ENCODE assay signal across 22 mouse cellular contexts in the genomic region with DNA sequence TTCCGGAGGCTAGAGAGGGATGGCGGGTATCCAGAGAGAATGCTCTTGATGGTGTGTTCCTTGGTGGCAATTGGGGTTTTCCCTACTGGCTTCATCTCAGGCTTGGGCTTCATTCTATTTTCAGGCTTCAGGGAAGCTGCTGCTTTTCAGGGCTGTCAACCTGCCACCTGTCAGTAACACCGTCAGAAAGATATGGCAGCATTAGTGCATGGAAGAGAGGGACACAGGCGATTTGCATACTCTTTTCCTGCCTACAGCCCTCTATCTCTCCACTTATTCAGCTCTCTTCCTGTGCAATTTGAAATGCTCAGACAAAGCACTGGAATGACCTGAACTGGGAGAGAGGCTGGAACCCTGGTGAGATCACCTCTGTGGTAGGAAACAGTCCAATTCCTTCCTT.
DNase-seq lines count a peak whose midpoint lies in the region; ATAC-seq and TF ChIP-seq lines count a peak whose summit lies in the region.
"Had no signal": no experiment of that assay in that cellular context is flagged by ENCODE, and none has a peak within 500 bp of the region (broad histone marks: within the 10 kb centered on the region; RNA-seq: fewer than 3 reads in every experiment).

No protein-coding gene starts in this region.

- H3K9me3 ChIP-seq in midbrain, postnatal 0 days (ENCODE audit: low read length) = no peaks in the 10 kb centered on the region
- no peaks in the 10 kb centered on the region for H3K9me3 ChIP-seq in midbrain, embryonic 16.5 days (replicated peaks; ENCODE audit: control insufficient read depth, low read length, poor library complexity, severe bottlenecking)
- H3K9me3 ChIP-seq in heart, embryonic 16.5 days (replicated peaks; ENCODE audit: control insufficient read depth, low read length) = no peaks in the 10 kb centered on the region
- no peaks in the 10 kb centered on the region for H3K9me3 ChIP-seq in kidney, embryonic 14.5 days (ENCODE audit: control insufficient read depth, low read length)
- no peaks in the 10 kb centered on the region for H3K9me3 ChIP-seq in forebrain, embryonic 14.5 days (replicated peaks; ENCODE audit: control insufficient read depth, low read length)
- H3K9me3 ChIP-seq: embryonic facial prominence, embryonic 10.5 days; forebrain, embryonic 13.5 days; hindbrain, embryonic 12.5 days had no signal

- H3K36me3 ChIP-seq in midbrain, postnatal 0 days (ENCODE audit: insufficient read depth, low read length) = no peaks in the 10 kb centered on the region
- no peaks in the 10 kb centered on the region for H3K36me3 ChIP-seq in midbrain, embryonic 16.5 days (ENCODE audit: control insufficient read depth, insufficient read depth, low read length)
- H3K36me3 ChIP-seq in heart, embryonic 16.5 days (ENCODE audit: control insufficient read depth, insufficient read depth) = no peaks in the 10 kb centered on the region
- no peaks in the 10 kb centered on the region for H3K36me3 ChIP-seq in kidney, embryonic 14.5 days (ENCODE audit: control insufficient read depth, insufficient read depth, low read length)
- H3K36me3 ChIP-seq in forebrain, embryonic 14.5 days (ENCODE audit: control insufficient read depth, insufficient read depth, low read length) = no peaks in the 10 kb centered on the region
- H3K36me3 ChIP-seq: hindbrain, embryonic 12.5 days had no signal

- WGBS in midbrain, postnatal 0 days = 69% methylated on average over 4 of the region's 4 CpGs
- WGBS in midbrain, embryonic 16.5 days = 74% methylated on average over 4 of the region's 4 CpGs
- WGBS in heart, embryonic 16.5 days = 34% methylated on average over 4 of the region's 4 CpGs
- 89% methylated on average over 4 of the region's 4 CpGs for WGBS in kidney, embryonic 14.5 days
- 79% methylated on average over 4 of the region's 4 CpGs for WGBS in forebrain, embryonic 14.5 days

- H3K4me3 ChIP-seq in midbrain, postnatal 0 days (ENCODE audit: low read depth, low read length) = no peak overlapping the region
- no peak overlapping the region for H3K4me3 ChIP-seq in midbrain, embryonic 16.5 days (ENCODE audit: low read depth, low read length)
- no peak overlapping the region for H3K4me3 ChIP-seq in heart, embryonic 16.5 days (ENCODE audit: low read length)
- no peak overlapping the region for H3K4me3 ChIP-seq in kidney, embryonic 14.5 days (ENCODE audit: low read length)
- H3K4me3 ChIP-seq in forebrain, embryonic 14.5 days (ENCODE audit: low read depth, low read length) = no peak overlapping the region
- H3K4me3 ChIP-seq: embryonic facial prominence, embryonic 10.5 days; forebrain, embryonic 13.5 days; gastrocnemius, adult 2 months; hindbrain, embryonic 12.5 days had no signal

- no peak for ATAC-seq in midbrain, postnatal 0 days (ENCODE audit: low FRiP score)
- no peak for ATAC-seq in midbrain, embryonic 16.5 days
- peak; percentile 80 for ATAC-seq in heart, embryonic 16.5 days (replicated peaks; ENCODE audit: extremely low read depth, insufficient read depth, low FRiP score)
- ATAC-seq in kidney, embryonic 14.5 days (ENCODE audit: low FRiP score, low TSS enrichment) = no peak
- no peak for ATAC-seq in forebrain, embryonic 14.5 days
- ATAC-seq: activated CD4-positive, CD25-positive, alpha-beta regulatory T cell, adult 4 months; forebrain, embryonic 13.5 days; inflammation-experienced regulatory T-cells, adult 6 months; intestine, postnatal 0 days; Patski had no signal

- 0 out of 2 replicates have a peak overlapping the region, but pooled peaks have one; percentile 1 for H3K27ac ChIP-seq in midbrain, postnatal 0 days (ENCODE audit: low read depth, low read length)
- H3K27ac ChIP-seq in midbrain, embryonic 16.5 days (ENCODE audit: low read length) = no peak overlapping the region
- H3K27ac ChIP-seq in heart, embryonic 16.5 days (ENCODE audit: low read length) = peak overlapping the region; percentile 81
- H3K27ac ChIP-seq in kidney, embryonic 14.5 days (ENCODE audit: low read depth, low read length) = no peak overlapping the region
- H3K27ac ChIP-seq in forebrain, embryonic 14.5 days (ENCODE audit: low read depth, low read length) = no peak overlapping the region
- H3K27ac ChIP-seq: embryonic facial prominence, embryonic 10.5 days; forebrain, embryonic 13.5 days; gastrocnemius, adult 2 months; hindbrain, embryonic 12.5 days had no signal

- no peaks in the 10 kb centered on the region for H3K27me3 ChIP-seq in midbrain, postnatal 0 days (ENCODE audit: insufficient read depth, low read length)
- no peaks in the 10 kb centered on the region for H3K27me3 ChIP-seq in midbrain, embryonic 16.5 days (ENCODE audit: control insufficient read depth, insufficient read depth, low read depth, low read length)
- no peaks in the 10 kb centered on the region for H3K27me3 ChIP-seq in heart, embryonic 16.5 days (ENCODE audit: control insufficient read depth, insufficient read depth, low read length)
- H3K27me3 ChIP-seq in kidney, embryonic 14.5 days (ENCODE audit: control insufficient read depth, insufficient read depth, low read length) = peaks cover 3% of the 10 kb centered on the region; the same call in 1 of the 2 replicates
- H3K27me3 ChIP-seq in forebrain, embryonic 14.5 days (replicated peaks; ENCODE audit: control insufficient read depth, insufficient read depth, low read length) = no peaks in the 10 kb centered on the region
- H3K27me3 ChIP-seq: CH12.LX; forebrain, embryonic 13.5 days; hindbrain, embryonic 12.5 days; Patski had no signal

- no peak overlapping the region for H3K4me2 ChIP-seq in midbrain, postnatal 0 days (ENCODE audit: low read depth, low read length, poor library complexity, severe bottlenecking)
- H3K4me2 ChIP-seq in midbrain, embryonic 16.5 days (ENCODE audit: low read length) = no peak overlapping the region
- H3K4me2 ChIP-seq in heart, embryonic 16.5 days (ENCODE audit: low read depth, low read length) = peak overlapping the region; percentile 32; the same call in 1 of the 2 replicates
- H3K4me2 ChIP-seq in kidney, embryonic 14.5 days (replicated peaks; ENCODE audit: low read depth, low read length) = no peak overlapping the region
- H3K4me2 ChIP-seq in forebrain, embryonic 14.5 days (ENCODE audit: low read length) = no peak overlapping the region
- H3K4me2 ChIP-seq: forebrain, embryonic 13.5 days; hindbrain, embryonic 12.5 days had no signal

- H3K9ac ChIP-seq in midbrain, postnatal 0 days (replicated peaks; ENCODE audit: low read length, poor library complexity, severe bottlenecking) = no peak overlapping the region
- H3K9ac ChIP-seq in midbrain, embryonic 16.5 days (ENCODE audit: low read depth, low read length) = no peak overlapping the region
- H3K9ac ChIP-seq in heart, embryonic 16.5 days (ENCODE audit: low read length) = no peak overlapping the region
- H3K9ac ChIP-seq in kidney, embryonic 14.5 days (ENCODE audit: low read depth, low read length) = no peak overlapping the region
- H3K9ac ChIP-seq in forebrain, embryonic 14.5 days (ENCODE audit: low read length) = no peak overlapping the region
- H3K9ac ChIP-seq: forebrain, embryonic 13.5 days; hindbrain, embryonic 12.5 days had no signal

- no peak for TF ChIP-seq CTCF in midbrain, postnatal 0 days (IDR thresholded peaks at IDR 0.05)

- H3K4me1 ChIP-seq in midbrain, postnatal 0 days (ENCODE audit: insufficient read depth, low read length) = no peaks in the 10 kb centered on the region
- H3K4me1 ChIP-seq in midbrain, embryonic 16.5 days (ENCODE audit: control insufficient read depth, insufficient read depth, low read length) = no peaks in the 10 kb centered on the region
- peaks cover 38% of the 10 kb centered on the region for H3K4me1 ChIP-seq in heart, embryonic 16.5 days (ENCODE audit: control insufficient read depth, insufficient read depth, low read length)
- peaks cover 9% of the 10 kb centered on the region; the same call in 1 of the 2 replicates for H3K4me1 ChIP-seq in kidney, embryonic 14.5 days (ENCODE audit: control insufficient read depth, insufficient read depth, low read length)
- no peaks in the 10 kb centered on the region for H3K4me1 ChIP-seq in forebrain, embryonic 14.5 days (ENCODE audit: control insufficient read depth, insufficient read depth, low read length)
- H3K4me1 ChIP-seq: embryonic facial prominence, embryonic 10.5 days; forebrain, embryonic 13.5 days; hindbrain, embryonic 12.5 days had no signal

- peak; percentile 24 to 38 for DNase-seq in cerebellum, postnatal 14 days
- DNase-seq in cerebellum, postnatal 36 days = no peak
- DNase-seq in midbrain, postnatal 0 days (ENCODE audit: low spot score) = no peak
- no peak for DNase-seq in forebrain, embryonic 14.5 days (ENCODE audit: low spot score)
- no peak for DNase-seq in neural tube, embryonic 10.5 days (ENCODE audit: extremely low spot score, low spot score)
- DNase-seq: adrenal gland, postnatal 25 days; cerebellum, adult 11-12 months; cerebellum, adult 9-10 months; gastrocnemius, adult 2 months; gastrocnemius, postnatal 25 days; kidney, adult 8-10 months had no signal

Comparison
In these comparisons a context has a peak if more than half of its experiments do, and no peak if none do; other contexts are left out.
1. DNase-seq: peak in cerebellum, postnatal 14 days (2 of 2); none in cerebellum, postnatal 36 days (0 of 2), midbrain, postnatal 0 days (single experiment), forebrain, embryonic 14.5 days (single experiment) and neural tube, embryonic 10.5 days (single experiment).
2. H3K27ac ChIP-seq: peak in midbrain, postnatal 0 days (single experiment) and heart, embryonic 16.5 days (single experiment); none in midbrain, embryonic 16.5 days (single experiment), kidney, embryonic 14.5 days (single experiment) and forebrain, embryonic 14.5 days (single experiment).